Mouse (Mus musculus) liver, adult 2 months (tissue): ENCODE data around the gene Foxr2. TPM values are rescaled to one million over a fixed set of nuclear protein-coding genes. Genes with fewer than 3 reads are reported as not detected.

Experiments used
- DNase-seq: peaks from one replicate; pipeline ENCODE4 v3.0.0-alpha.2; 2011; ENCODE audit warnings: low read depth, low spot score; ENCODE audit errors: extremely low read depth
- H3K27ac ChIP-seq: fragments of 200-500 bp; replicated peaks from 2 replicates; pipeline ENCODE4 v1.5.1; 2012; ENCODE audit warnings: low read depth, mild to moderate bottlenecking, control low read depth, inconsistent platforms, low read length; ENCODE audit not compliant: insufficient read depth
- H3K27me3 ChIP-seq: fragments of 200-500 bp; 2 replicates; pipeline ENCODE4 v1.6.1; 2012; ENCODE audit warnings: mild to moderate bottlenecking, moderate library complexity, low read length, inconsistent platforms; ENCODE audit not compliant: control insufficient read depth, insufficient read depth
- H3K36me3 ChIP-seq: fragments of 200-500 bp; 2 replicates; pipeline ENCODE4 v1.6.1; 2012; ENCODE audit warnings: low read length, inconsistent platforms; ENCODE audit not compliant: control insufficient read depth, insufficient read depth
- H3K4me1 ChIP-seq: fragments of 200-500 bp; 2 replicates; pipeline ENCODE4 v1.6.1; 2011; ENCODE audit warnings: low read length; ENCODE audit not compliant: control insufficient read depth, insufficient read depth
- H3K4me3 ChIP-seq: fragments of 200-500 bp; 2 replicates; pipeline ENCODE4 v1.5.1; 2011; ENCODE audit warnings: low read depth, mild to moderate bottlenecking, control low read depth, low read length, moderate library complexity; ENCODE audit not compliant: insufficient read depth
- H3K79me2 ChIP-seq: fragments of 200-500 bp; 2 replicates; pipeline ENCODE4 v1.6.1; 2012; ENCODE audit warnings: inconsistent platforms, mild to moderate bottlenecking, low read length, moderate library complexity; ENCODE audit not compliant: control insufficient read depth, insufficient read depth
- H3K9ac ChIP-seq: fragments of 200-500 bp; 2 replicates; pipeline ENCODE4 v1.6.1; 2012; ENCODE audit warnings: low read depth, mild to moderate bottlenecking, control low read depth, inconsistent platforms, low read length
- CTCF ChIP-seq: fragments of 200-500 bp; IDR thresholded peaks from 2 replicates; pipeline ENCODE4 v1.5.1; 2011; ENCODE audit warnings: low read depth, low read length, control low read depth
- POLR2A ChIP-seq: fragments of 200-500 bp; IDR thresholded peaks from 2 replicates; pipeline ENCODE4 v1.6.1; 2011; ENCODE audit warnings: low read length, control low read depth; ENCODE audit not compliant: insufficient read depth; ENCODE audit errors: extremely low read depth
- WGBS: fragments of 180-500 bp; shearing (Covaris S2); methylation state at CpG from one replicate; pipeline ENCODE4 v1.1.7; 2018; 5-methylcytosine and 5-hydroxymethylcytosine counted together
- polyA plus RNA-seq: library from polyadenylated mRNA; depleted of rRNA; stranded (reverse); fragments of >200 nt; gene quantifications from 2 replicates; pipeline ENCODE4 v1.2.3, GENCODE M21; 2012; rRNA removed
- total RNA-seq: library from RNA; depleted of rRNA; stranded (reverse); fragments of >200 nt; gene quantifications from 2 replicates; pipeline ENCODE4 v1.2.3, GENCODE M21; 2014; rRNA removed

Foxr2 gene
- total RNA-seq, result not detected in 2 replicates
- polyA plus RNA-seq, result not detected in 2 replicates

GRCm38 (mm10) chrX:153118486-153118885, at the start of gene Foxr2:
TSS of gene Foxr2 (plus strand) at chrX:153118786.
- H3K4me3 ChIP-seq, result no peak within 1 kb of the TSS
- H3K27ac ChIP-seq, result no peak within 1 kb of the TSS
- DNase-seq, result no peak
- H3K79me2 ChIP-seq, result no peaks in the 10 kb centered on the region
- H3K4me1 ChIP-seq, result no peaks in the 10 kb centered on the region
- no peaks in the 10 kb centered on the region for H3K27me3 ChIP-seq
- no peak within 1 kb of the TSS for H3K9ac ChIP-seq
- WGBS, result 6% methylated on average over 2 of the region's 3 CpGs
- TF ChIP-seq POLR2A, result no peak
- no peak for TF ChIP-seq CTCF
- H3K36me3 ChIP-seq, result no peaks in the 10 kb centered on the region

- no peak for DNase-seq
- H3K4me1 ChIP-seq, result no peaks in the 10 kb centered on the region
- WGBS, result 37% methylated on average over 2 of the region's 2 CpGs
Observed at GRCm38 (mm10) chrX:153119013-153119412, 427 bp downstream of the Foxr2 start.

GRCm38 (mm10) chrX:153139734-153140515, 21.3 kb downstream of the Foxr2 start, which contains the start of gene Rragb:
TSS of gene Rragb (plus strand) at chrX:153139981.
- no peak within 1 kb of the TSS for H3K27ac ChIP-seq
- TF ChIP-seq POLR2A (no peak), CTCF (peak; percentile 28; the same call in 1 of the 2 replicates)
- peak within 1 kb of the TSS; percentile 21 for H3K9ac ChIP-seq
- H3K27me3 ChIP-seq, result no peaks in the 10 kb centered on the region
- no peaks in the 10 kb centered on the region for H3K36me3 ChIP-seq
- DNase-seq, result peak; percentile 25
- peak within 1 kb of the TSS; percentile 63 for H3K4me3 ChIP-seq
- WGBS, result 1% methylated on average over 47 of the region's 47 CpGs
- no peaks in the 10 kb centered on the region for H3K79me2 ChIP-seq
- peaks cover 2% of the 10 kb centered on the region; the same call in 1 of the 2 replicates for H3K4me1 ChIP-seq

More at GRCm38 (mm10) chrX:153119013-153119412, 427 bp downstream of the Foxr2 start:
- Histone ChIP-seq H3K9ac (no peak overlapping the region), H3K79me2 (no peaks in the 10 kb centered on the region), H3K4me3 (no peak overlapping the region), H3K27me3 (no peaks in the 10 kb centered on the region), H3K36me3 (no peaks in the 10 kb centered on the region), H3K27ac (no peak overlapping the region)
- TF ChIP-seq POLR2A, result no peak
- TF ChIP-seq CTCF, result no peak

DNA sequence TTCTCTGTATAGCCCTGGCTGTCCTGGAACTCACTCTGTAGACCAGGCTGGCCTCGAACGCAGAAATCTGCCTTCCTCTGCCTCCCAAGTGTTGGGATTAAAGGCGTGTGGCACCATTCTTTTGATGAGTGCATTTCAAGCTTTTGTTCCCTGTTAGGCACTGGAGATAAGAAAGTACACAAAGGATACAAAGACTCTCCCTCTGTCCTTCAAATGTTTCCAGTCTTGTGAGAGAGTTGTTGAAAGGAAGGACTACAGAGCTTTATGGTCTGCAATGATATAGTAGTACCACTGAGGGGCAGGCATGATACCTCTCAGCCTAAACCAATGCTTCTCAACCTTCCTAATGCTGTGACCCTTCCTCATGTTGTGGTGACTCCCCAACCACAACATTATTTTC, 24.1 kb downstream of the Foxr2 start:
- no peaks in the 10 kb centered on the region for H3K27me3 ChIP-seq
- 93% methylated on average over 3 of the region's 3 CpGs for WGBS
- no peak overlapping the region for H3K4me3 ChIP-seq
- H3K9ac ChIP-seq, result no peak overlapping the region
- H3K27ac ChIP-seq, result no peak overlapping the region
- no peaks in the 10 kb centered on the region for H3K79me2 ChIP-seq
- TF ChIP-seq POLR2A, result no peak
- no peaks in the 10 kb centered on the region for H3K36me3 ChIP-seq
- peaks cover 2% of the 10 kb centered on the region; the same call in 1 of the 2 replicates for H3K4me1 ChIP-seq
- DNase-seq, result no peak

- H3K4me1 ChIP-seq, result no peaks in the 10 kb centered on the region
- no peaks in the 10 kb centered on the region for H3K27me3 ChIP-seq
- no peaks in the 10 kb centered on the region for H3K79me2 ChIP-seq
- TF ChIP-seq CTCF (no peak), POLR2A (no peak)
- WGBS, result 45% methylated on average over 1 of the region's 1 CpGs
- H3K36me3 ChIP-seq, result no peaks in the 10 kb centered on the region
- H3K27ac ChIP-seq, result no peak overlapping the region
- DNase-seq, result no peak
- H3K4me3 ChIP-seq, result no peak overlapping the region
- no peak overlapping the region for H3K9ac ChIP-seq
Observed at GRCm38 (mm10) chrX:153151766-153152165, 33.2 kb downstream of the Foxr2 start.

DNA sequence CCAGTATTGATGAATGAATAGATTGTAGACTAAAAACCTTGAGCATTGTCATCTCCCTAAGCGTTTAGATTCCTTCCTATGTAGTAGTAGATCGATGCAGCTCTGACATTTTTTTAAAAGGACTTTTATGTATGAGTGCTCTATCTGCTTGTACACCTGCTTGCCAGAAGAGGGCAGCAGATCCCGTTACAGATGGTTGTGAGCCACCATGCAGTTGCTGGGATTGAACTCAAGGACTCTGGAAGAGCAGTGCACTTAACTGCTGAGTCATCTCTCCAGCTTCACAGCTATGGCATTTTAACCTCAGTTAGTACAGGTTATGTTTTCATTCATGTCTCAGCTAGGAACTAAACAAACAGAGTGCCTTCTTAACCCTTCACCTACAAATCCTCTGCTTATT, 36.7 kb downstream of the Foxr2 start:
- 39% methylated on average over 3 of the region's 3 CpGs for WGBS
- TF ChIP-seq POLR2A, result no peak
- TF ChIP-seq CTCF, result peak; percentile 41; the same call in 1 of the 2 replicates
- H3K27ac ChIP-seq, result no peak overlapping the region

More for the DNA sequence above, 36.7 kb downstream of the Foxr2 start:
- Histone ChIP-seq H3K9ac (no peak overlapping the region), H3K36me3 (no peaks in the 10 kb centered on the region), H3K27me3 (no peaks in the 10 kb centered on the region), H3K4me1 (no peaks in the 10 kb centered on the region), H3K4me3 (no peak overlapping the region), H3K79me2 (no peaks in the 10 kb centered on the region)
- peak; percentile 11 for DNase-seq
